Mouse (Mus musculus) myocyte (in vitro differentiated cells): Measurements from ENCODE around the gene Capn5. TPM values are rescaled to one million over a fixed set of nuclear protein-coding genes. Genes with fewer than 3 reads are reported as not detected.
"Not testable (repeated sequence)": the region's sequence is repeated elsewhere in the genome, so short reads cannot be mapped to it uniquely, and the experiment has no call there.

ENCODE experiments used
- H3K27me3 ChIP-seq: one replicate; pipeline ENCODE4 v1.6.1; 2011; ENCODE audit not compliant: control insufficient read depth, insufficient read depth, insufficient read length
- H3K36me3 ChIP-seq: one replicate; pipeline ENCODE4 v1.6.1; 2011; ENCODE audit not compliant: control insufficient read depth, insufficient read depth
- H3K4me2 ChIP-seq: one replicate; pipeline ENCODE4 v1.6.1; 2011; ENCODE audit warnings: low read depth, control low read depth
- H3K4me3 ChIP-seq: one replicate; pipeline ENCODE4 v1.5.1; 2011; ENCODE audit warnings: mild to moderate bottlenecking, control low read depth, moderate library complexity
- H3K79me2 ChIP-seq: one replicate; pipeline ENCODE4 v1.6.1; 2011; ENCODE audit not compliant: control insufficient read depth, insufficient read depth
- H3ac ChIP-seq: one replicate; pipeline ENCODE4 v1.6.1; 2011; ENCODE audit not compliant: control insufficient read depth, insufficient read length
- CEBPB ChIP-seq: IDR thresholded peaks from 2 replicates; pipeline ENCODE4 v1.6.1; 2011; ENCODE audit warnings: mild to moderate bottlenecking, moderate library complexity; ENCODE audit not compliant: poor library complexity, insufficient read depth, severe bottlenecking
- E2F4 ChIP-seq: IDR thresholded peaks from one replicate; pipeline ENCODE4 v1.6.1; 2011; ENCODE audit warnings: mild to moderate bottlenecking, control low read depth, moderate library complexity; ENCODE audit not compliant: insufficient read depth
- MAX ChIP-seq: IDR thresholded peaks from one replicate; pipeline ENCODE4 v1.6.1; 2011; ENCODE audit warnings: low read depth, mild to moderate bottlenecking, control low read depth
- MYOD1 ChIP-seq, 3 experiments: IDR thresholded peaks; one replicate each; pipeline ENCODE4 v1.6.1; 2011; ENCODE audit warnings: control low read depth in 2 of 3, low read depth in 2 of 3, mild to moderate bottlenecking in 2 of 3, moderate library complexity in 1 of 3; ENCODE audit not compliant: insufficient read length in 2 of 3, control insufficient read depth in 1 of 3
- MYOG ChIP-seq, 3 experiments: IDR thresholded peaks; one replicate each; pipeline ENCODE4 v1.6.1; 2011; ENCODE audit warnings: control low read depth in 2 of 3, low read depth in 2 of 3, mild to moderate bottlenecking in 2 of 3; ENCODE audit not compliant: insufficient read length in 2 of 3, control insufficient read depth in 1 of 3, insufficient read depth in 1 of 3
- POLR2A ChIP-seq: IDR thresholded peaks from one replicate; pipeline ENCODE4 v1.6.1; 2011; ENCODE audit warnings: low read depth, mild to moderate bottlenecking, control low read depth, moderate library complexity; ENCODE audit not compliant: insufficient read length
- POLR2AphosphoS2 ChIP-seq: IDR thresholded peaks from one replicate; pipeline ENCODE4 v1.6.1; 2011; ENCODE audit warnings: low read depth, control low read depth; ENCODE audit not compliant: insufficient read length
- REST ChIP-seq: IDR thresholded peaks from one replicate; pipeline ENCODE4 v1.6.1; 2011; ENCODE audit warnings: mild to moderate bottlenecking, control low read depth, moderate library complexity; ENCODE audit not compliant: insufficient read depth, insufficient read length
- SRF ChIP-seq: IDR thresholded peaks from one replicate; pipeline ENCODE4 v1.6.1; 2011; ENCODE audit warnings: low read depth; ENCODE audit not compliant: control insufficient read depth, insufficient read length
- TCF12 ChIP-seq: IDR thresholded peaks from one replicate; pipeline ENCODE4 v1.6.1; 2011; ENCODE audit warnings: mild to moderate bottlenecking, control low read depth; ENCODE audit not compliant: poor library complexity, insufficient read depth, severe bottlenecking
- TCF3 ChIP-seq: IDR thresholded peaks from one replicate; pipeline ENCODE4 v1.6.1; 2011; ENCODE audit warnings: low read depth, control low read depth; ENCODE audit not compliant: insufficient read length
- USF1 ChIP-seq: IDR thresholded peaks from one replicate; pipeline ENCODE4 v1.6.1; 2011; ENCODE audit warnings: low read depth, mild to moderate bottlenecking, control low read depth, moderate library complexity
- polyA plus RNA-seq: library from polyadenylated mRNA; unstranded; fragments of >200 nt; fragmentation: generic; extraction: Trizol; gene quantifications from one replicate; pipeline ENCODE4 v1.2.1, GENCODE M21; 2012; ENCODE audit warnings: missing spikeins

Gene Capn5
- polyA plus RNA-seq, 1 experiment = 6.2 TPM

- Histone ChIP-seq H3ac (no peak overlapping the region), H3K36me3 (no peaks in the 10 kb centered on the region), H3K4me2 (no peak overlapping the region), H3K79me2 (no peaks in the 10 kb centered on the region), H3K4me3 (no peak overlapping the region), H3K27me3 (peaks cover 25% of the 10 kb centered on the region)
- TF ChIP-seq CEBPB (no peak), POLR2A (no peak), POLR2AphosphoS2 (no peak), MAX (no peak), MYOD1 (IDR thresholded peaks at IDR 0.05; ENCODE audit: control insufficient read depth in 1 of 3, insufficient read length in 2 of 3, low read depth in 2 of 3) (no peak), USF1 (no peak), TCF3 (no peak), REST (no peak), TCF12 (no peak), E2F4 (no peak), MYOG (IDR thresholded peaks at IDR 0.05; ENCODE audit: control insufficient read depth in 1 of 3, insufficient read depth in 1 of 3, insufficient read length in 2 of 3, low read depth in 2 of 3) (no peak), SRF (no peak)
These were observed 13.6 kb upstream of the Capn5 start for GRCm38 (mm10) chr7:98191571-98192250.

GRCm38 (mm10) chr7:98190578-98190977 lies 12.5 kb upstream of the Capn5 start:
- no peak for TF ChIP-seq SRF
- TF ChIP-seq TCF12 = no peak
- no peak for TF ChIP-seq USF1

GRCm38 (mm10) chr7:98189745-98190144 lies 11.7 kb upstream of the Capn5 start:
- H3ac ChIP-seq = no peak overlapping the region
- H3K36me3 ChIP-seq = no peaks in the 10 kb centered on the region
- H3K4me2 ChIP-seq = no peak overlapping the region
- H3K79me2 ChIP-seq = no peaks in the 10 kb centered on the region
- peaks cover 21% of the 10 kb centered on the region for H3K27me3 ChIP-seq
- TF ChIP-seq REST (no peak), USF1 (no peak), TCF3 (no peak), POLR2AphosphoS2 (no peak), CEBPB (no peak), POLR2A (no peak), MYOD1 (IDR thresholded peaks at IDR 0.05; ENCODE audit: control insufficient read depth in 1 of 3, insufficient read length in 2 of 3, low read depth in 2 of 3) (no peak), SRF (no peak), E2F4 (no peak), TCF12 (no peak), MAX (no peak), MYOG (IDR thresholded peaks at IDR 0.05; ENCODE audit: control insufficient read depth in 1 of 3, insufficient read depth in 1 of 3, insufficient read length in 2 of 3, low read depth in 2 of 3) (no peak)
- H3K4me3 ChIP-seq = no peak overlapping the region

More at GRCm38 (mm10) chr7:98190578-98190977, 12.5 kb upstream of the Capn5 start:
- peaks cover 23% of the 10 kb centered on the region for H3K27me3 ChIP-seq
- H3K4me2 ChIP-seq = no peak overlapping the region
- no peaks in the 10 kb centered on the region for H3K36me3 ChIP-seq
- no peak overlapping the region for H3ac ChIP-seq
- H3K79me2 ChIP-seq = no peaks in the 10 kb centered on the region
- H3K4me3 ChIP-seq = no peak overlapping the region

GRCm38 (mm10) chr7:98188680-98189079 lies 10.6 kb upstream of the Capn5 start:
- no peaks in the 10 kb centered on the region for H3K79me2 ChIP-seq
- H3K4me3 ChIP-seq = no peak overlapping the region
- H3ac ChIP-seq = no peak overlapping the region
- H3K27me3 ChIP-seq = peaks cover 13% of the 10 kb centered on the region
- H3K36me3 ChIP-seq = no peaks in the 10 kb centered on the region
- no peak for TF ChIP-seq MYOD1 (IDR thresholded peaks at IDR 0.05; ENCODE audit: control insufficient read depth in 1 of 3, insufficient read length in 2 of 3, low read depth in 2 of 3)
- TF ChIP-seq SRF = no peak
- H3K4me2 ChIP-seq = no peak overlapping the region

DNA sequence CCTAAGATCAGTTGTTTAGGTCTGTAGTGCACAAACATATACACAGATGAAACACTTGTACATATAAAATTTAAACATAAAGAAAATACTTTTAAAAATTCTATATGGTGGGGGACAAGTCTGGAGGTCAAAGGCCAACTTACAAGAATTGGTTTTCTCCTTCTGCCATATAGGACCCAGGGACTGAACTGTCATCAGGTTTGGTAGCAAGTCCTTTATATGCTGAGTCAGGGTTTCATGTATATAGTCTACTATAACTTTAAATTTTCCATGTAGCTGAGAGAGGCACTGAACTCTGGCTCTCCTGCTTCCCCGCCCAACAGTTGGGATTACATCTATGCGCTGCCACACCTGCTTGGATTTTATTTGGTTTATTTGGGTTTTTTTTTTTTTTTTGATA lies 10.2 kb upstream of the Capn5 start:
- H3K4me3 ChIP-seq = no peak overlapping the region
- H3K27me3 ChIP-seq = peaks cover 8% of the 10 kb centered on the region
- H3K4me2 ChIP-seq = no peak overlapping the region
- TF ChIP-seq MYOG (IDR thresholded peaks at IDR 0.05; ENCODE audit: control insufficient read depth in 1 of 3, insufficient read depth in 1 of 3, insufficient read length in 2 of 3, low read depth in 2 of 3) (no peak), CEBPB (no peak), POLR2A (no peak), REST (no peak), E2F4 (no peak), MYOD1 (IDR thresholded peaks at IDR 0.05; ENCODE audit: control insufficient read depth in 1 of 3, insufficient read length in 2 of 3, low read depth in 2 of 3) (no peak), SRF (no peak), POLR2AphosphoS2 (no peak), TCF3 (no peak), USF1 (no peak), MAX (no peak)
- H3K79me2 ChIP-seq = no peaks in the 10 kb centered on the region
- H3K36me3 ChIP-seq = no peaks in the 10 kb centered on the region
- H3ac ChIP-seq = no peak overlapping the region

DNA sequence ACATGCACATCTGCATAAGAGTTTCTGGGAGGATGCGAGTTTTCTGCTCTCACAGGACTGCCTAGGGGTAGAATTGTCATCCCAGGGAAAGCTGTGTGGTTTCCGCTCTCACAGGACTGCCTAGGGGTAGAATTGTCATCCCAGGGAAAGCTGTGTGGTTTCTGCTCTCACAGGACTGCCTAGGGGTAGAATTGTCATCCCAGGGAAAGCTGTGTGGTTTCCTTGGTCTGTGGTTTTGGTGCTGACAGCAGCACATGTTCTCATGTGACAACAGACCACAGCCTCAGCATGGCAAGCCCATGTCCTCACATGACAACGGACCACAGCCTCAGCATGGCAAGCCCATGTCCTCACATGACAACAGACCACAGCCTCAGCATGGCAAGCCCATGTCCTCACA lies 9.3 kb upstream of the Capn5 start:
- H3K36me3 ChIP-seq, H3ac ChIP-seq, H3K4me2 ChIP-seq, H3K4me3 ChIP-seq, H3K27me3 ChIP-seq, H3K79me2 ChIP-seq: not testable (repeated sequence)
